13 mouse cellular contexts compared by ENCODE assay signal in genomic region chr4:129565139-129565538, GRCm38 (mm10). TPM values are rescaled to one million over a fixed set of nuclear protein-coding genes. Genes with fewer than 3 reads are reported as not detected.
"Had no signal": no experiment of that assay in that cellular context is flagged by ENCODE, and none has a peak within 500 bp of the region (broad histone marks: within the 10 kb centered on the region; RNA-seq: fewer than 3 reads in every experiment).

No protein-coding gene starts in this region.

- DNase-seq: kidney, adult 2 months; kidney, postnatal 25 days; layer of hippocampus, adult 9-11 months; liver, embryonic 13.5 days; lung, adult 2 months; lung, postnatal 14 days; lung, postnatal 4 days; retina, postnatal 1 day; right cerebral cortex, postnatal 4 days; thymus, postnatal 25 days had no signal

- ATAC-seq: midbrain, embryonic 15.5 days had no signal

RNA-seq across cellular contexts. Expression of gene Fam167b, which starts 13.2 kb away (rescaled TPM):
- total RNA-seq: megakaryocyte, adult 5-6 weeks; neutrophil, adult 5-6 weeks had no signal
